Mouse (Mus musculus) liver (tissue): ENCODE measurements around the gene Nudt11.
"Not testable (repeated sequence)": the region's sequence is repeated elsewhere in the genome, so short reads cannot be mapped to it uniquely, and the experiment has no call there.

Source experiments
- DNase-seq: peaks from one replicate; pipeline ENCODE4 v3.0.0-alpha.2; 2020; ENCODE audit warnings: mixed read lengths

The Nudt11 gene

DNA sequence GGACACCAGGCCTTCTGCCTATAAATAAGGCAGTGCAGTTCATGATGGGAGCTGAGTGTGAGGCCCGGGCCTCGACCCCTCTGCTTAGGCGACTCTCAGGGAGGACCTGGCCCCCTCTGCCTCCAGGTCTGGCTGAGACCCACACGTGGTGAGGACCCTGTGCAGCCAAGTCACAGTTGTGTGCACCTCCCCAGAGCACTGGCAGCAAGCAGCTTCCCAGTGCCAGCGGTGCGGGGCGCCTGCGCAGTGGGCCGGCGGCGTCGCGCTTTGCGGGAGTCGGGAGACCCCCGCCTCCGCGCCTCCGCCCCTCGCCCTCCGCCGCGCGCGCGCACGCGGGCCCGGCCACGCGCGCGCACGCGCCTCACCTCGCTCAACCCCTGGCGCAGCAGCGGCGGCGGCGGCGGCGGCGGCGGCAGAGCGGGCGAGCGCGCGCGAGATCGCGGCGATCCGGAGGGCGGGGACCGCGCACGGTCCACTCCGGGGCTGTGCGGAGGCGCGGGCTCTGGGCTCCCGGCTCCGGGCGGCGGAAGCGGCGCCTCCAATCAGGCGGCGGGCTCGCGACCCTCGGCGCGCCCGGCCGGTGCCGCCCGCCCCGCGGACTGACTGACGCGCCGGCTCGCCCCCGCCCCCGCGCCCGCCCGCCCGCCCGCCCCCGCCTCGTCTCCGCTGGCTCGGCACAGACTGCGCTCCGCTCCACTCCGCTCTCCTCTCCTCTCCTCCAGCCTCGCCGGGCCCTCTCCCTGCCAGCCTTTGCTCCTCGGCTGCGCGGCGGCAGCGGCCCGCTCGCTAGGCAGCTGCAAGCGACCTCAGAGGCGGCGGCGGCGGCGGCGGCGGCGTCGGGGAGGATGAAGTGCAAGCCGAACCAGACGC lies at the start of gene Nudt11:
Nudt11 (plus strand) TSS at position 388 of the 870 bp plus-strand sequence.
- DNase-seq = not testable (repeated sequence)

DNA sequence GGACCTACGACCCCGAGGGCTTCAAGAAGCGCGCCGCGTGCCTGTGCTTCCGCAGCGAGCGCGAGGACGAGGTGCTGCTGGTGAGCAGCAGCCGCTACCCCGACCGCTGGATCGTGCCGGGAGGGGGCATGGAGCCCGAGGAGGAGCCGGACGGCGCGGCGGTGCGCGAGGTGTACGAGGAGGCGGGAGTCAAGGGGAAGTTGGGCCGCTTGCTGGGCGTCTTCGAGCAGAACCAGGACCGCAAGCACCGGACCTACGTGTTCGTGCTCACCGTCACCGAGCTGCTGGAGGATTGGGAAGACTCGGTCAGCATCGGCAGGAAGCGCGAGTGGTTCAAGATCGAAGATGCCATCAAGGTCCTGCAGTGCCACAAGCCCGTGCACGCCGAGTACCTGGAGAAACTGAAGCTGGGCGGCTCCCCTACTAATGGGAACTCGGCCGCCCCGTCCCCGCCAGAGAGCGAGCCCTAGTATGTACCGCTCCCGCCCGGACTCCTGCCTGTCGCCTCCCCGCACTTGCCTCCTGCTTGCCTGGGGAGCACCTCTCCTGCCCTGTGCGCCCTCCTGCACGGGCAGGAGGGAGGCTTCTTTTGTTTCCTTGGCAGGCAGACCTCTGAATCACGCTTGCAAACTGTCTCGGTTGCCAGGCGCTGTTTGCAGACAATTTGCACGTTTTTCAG lies 822 bp downstream of the Nudt11 start:
- not testable (repeated sequence) for DNase-seq

DNA sequence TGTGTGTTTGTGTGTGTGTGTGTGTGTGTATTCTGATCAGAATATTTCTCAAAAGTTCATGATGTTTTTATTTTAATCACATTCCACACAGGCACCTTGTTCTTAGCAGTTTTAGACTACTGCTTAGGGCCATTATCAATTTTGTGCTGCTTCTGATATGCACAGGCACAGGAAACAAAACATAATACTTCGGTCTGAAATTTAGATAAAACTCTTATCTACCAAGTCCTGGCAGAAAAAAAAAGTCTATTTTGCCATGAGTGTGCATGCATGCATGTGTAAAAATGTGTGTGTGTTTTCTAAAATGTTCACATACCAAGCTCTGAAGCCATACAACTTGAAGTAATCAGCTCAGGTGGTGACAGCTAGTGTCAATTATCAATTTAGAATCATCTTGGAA lies 14.3 kb downstream of the Nudt11 start:
- DNase-seq = no peak

DNA sequence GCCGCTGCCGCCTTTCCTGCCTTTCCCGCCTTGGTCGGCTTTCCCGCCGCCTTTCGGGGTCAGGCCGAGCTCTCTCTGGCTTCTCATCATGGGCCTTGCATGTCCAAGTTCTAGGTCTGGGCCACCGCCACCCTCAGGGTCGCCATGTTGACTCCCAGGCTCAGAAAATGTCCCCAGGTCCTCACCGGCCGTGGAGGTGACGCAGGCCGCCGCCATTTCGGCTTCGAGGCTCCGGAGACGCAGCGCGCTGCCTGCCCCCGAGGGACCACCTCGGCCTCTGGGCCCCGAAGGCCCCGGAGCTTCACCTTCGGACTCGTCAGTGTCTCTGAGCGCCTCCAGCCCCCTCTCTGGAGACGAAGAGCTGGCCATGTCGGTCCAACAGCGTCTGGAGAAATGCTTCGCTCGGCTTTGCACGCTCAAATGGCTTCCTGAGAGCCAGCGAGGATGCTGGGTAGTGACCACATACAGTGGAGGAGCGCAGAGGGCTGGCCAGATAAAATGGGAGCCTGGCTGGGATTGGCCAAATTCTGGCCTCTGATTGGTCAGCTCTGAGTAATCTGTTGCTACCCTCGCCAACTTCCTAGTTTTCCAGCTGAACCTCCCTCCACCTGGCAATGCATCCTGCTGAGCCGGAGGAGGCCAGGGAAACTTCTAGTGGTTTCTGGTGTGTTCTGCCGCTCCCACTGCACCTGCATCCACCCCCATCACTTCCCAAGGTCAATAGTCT lies 35.9 kb downstream of the Nudt11 start, which contains the start of gene AU022751:
AU022751 (minus strand) TSS at position 466 of the 727 bp plus-strand sequence.
- DNase-seq = no peak

DNA sequence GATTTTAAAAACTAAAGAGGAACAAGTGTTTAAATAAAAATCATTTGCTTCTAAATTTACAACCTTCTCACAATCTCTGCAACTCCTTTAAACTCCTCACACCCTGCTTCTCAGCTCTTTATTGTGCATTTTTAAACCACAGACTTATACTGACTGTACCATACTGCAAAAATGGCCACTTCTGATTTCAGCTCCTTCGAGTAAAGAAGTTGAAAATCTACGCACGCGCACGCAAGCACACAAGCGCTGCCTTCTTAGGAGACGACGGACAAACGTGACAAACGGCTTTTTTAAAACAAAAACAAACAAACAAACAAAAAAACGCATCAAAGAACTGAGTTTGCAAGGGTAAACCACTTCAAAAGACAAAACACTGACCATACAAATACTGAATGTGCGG lies 44.3 kb downstream of the Nudt11 start:
- no peak for DNase-seq

DNA sequence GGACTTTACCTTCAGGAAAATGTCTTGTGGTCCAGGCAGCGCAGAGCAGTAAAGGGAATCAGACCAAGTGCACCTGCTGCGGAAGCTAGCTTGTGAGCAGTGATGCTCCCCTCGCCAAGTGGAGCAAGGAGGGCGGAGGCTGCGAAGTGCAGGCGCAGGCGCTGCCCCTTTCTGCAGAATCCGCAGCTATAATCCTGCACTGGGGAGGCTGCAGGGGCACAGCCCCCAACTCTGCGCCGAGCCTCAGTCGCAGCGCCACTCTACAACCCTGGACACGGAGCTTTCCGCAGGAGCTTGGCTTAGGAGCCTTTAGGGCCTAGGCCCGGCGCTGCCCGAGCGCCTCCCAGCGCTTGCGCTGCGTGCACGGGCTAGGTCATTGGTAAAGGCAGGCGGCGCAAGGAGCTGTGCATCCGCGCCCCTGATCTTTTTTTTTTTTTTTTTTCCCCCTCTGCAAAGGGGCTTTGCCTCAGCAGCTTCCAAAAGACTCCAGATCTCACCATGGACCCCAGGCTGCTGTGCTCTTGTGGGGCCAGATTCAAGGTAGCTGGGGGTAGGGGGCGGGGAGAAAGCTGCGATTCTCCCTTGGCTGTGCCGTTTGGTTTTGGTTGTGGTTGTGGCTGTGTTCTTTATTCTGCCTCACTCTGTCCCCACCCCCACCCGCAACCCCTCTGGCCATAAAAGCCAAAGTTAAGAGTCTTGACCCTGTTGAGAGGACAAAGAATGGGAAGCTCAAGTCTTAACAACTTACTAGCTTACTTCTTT lies 44.9 kb downstream of the Nudt11 start:
- peak; percentile 5 for DNase-seq
